ENCODE assay signal across 23 mouse cellular contexts in genomic region chr1:119073876-119074275, GRCm38 (mm10). TPM values are rescaled to one million over a fixed set of nuclear protein-coding genes. Genes with fewer than 3 reads are reported as not detected.
DNase-seq lines count a peak whose midpoint lies in the region; ATAC-seq lines count a peak whose summit lies in the region.
"Had no signal": no experiment of that assay in that cellular context is flagged by ENCODE, and none has a peak within 500 bp of the region (broad histone marks: within the 10 kb centered on the region; RNA-seq: fewer than 3 reads in every experiment).

No protein-coding gene starts in this region.

- H3K9me3 ChIP-seq in midbrain, embryonic 11.5 days (ENCODE audit: control insufficient read depth, low read length) = no peaks in the 10 kb centered on the region
- no peaks in the 10 kb centered on the region for H3K9me3 ChIP-seq in midbrain, embryonic 15.5 days
- no peaks in the 10 kb centered on the region for H3K9me3 ChIP-seq in hindbrain, embryonic 12.5 days (replicated peaks)

- peak; percentile 41 for DNase-seq in midbrain, embryonic 11.5 days (ENCODE audit: low spot score, missing footprints)
- DNase-seq in ES-CJ7 (ENCODE audit: low read depth, low spot score) (peak; percentile 70), R1 (ENCODE audit: low read depth, low spot score) (peak; percentile 60)
- no peak for DNase-seq in B cell, adult 2 months
- DNase-seq: adrenal gland, adult 2 months; adrenal gland, adult 8-10 months; adrenal gland, postnatal 10 days; adrenal gland, postnatal 14 days; adrenal gland, postnatal 25 days; adrenal gland, postnatal 36 days; cerebellum, adult 11 months; cerebellum, adult 11-12 months; cerebellum, adult 18-20 months; cerebellum, adult 2 months; cerebellum, adult 8-10 months; cerebellum, adult 9-10 months had no signal

- no peaks in the 10 kb centered on the region for H3K4me1 ChIP-seq in midbrain, embryonic 11.5 days (ENCODE audit: control insufficient read depth, insufficient read depth, low read length)
- no peaks in the 10 kb centered on the region for H3K4me1 ChIP-seq in midbrain, embryonic 15.5 days
- 0 out of 2 replicates have a peak, but pooled peaks cover 3% of the 10 kb centered on the region for H3K4me1 ChIP-seq in hindbrain, embryonic 12.5 days

- no peak overlapping the region for H3K27ac ChIP-seq in midbrain, embryonic 11.5 days (ENCODE audit: low read depth, low read length)
- no peak overlapping the region for H3K27ac ChIP-seq in midbrain, embryonic 15.5 days
- no peak overlapping the region for H3K27ac ChIP-seq in hindbrain, embryonic 12.5 days

- no peaks in the 10 kb centered on the region for H3K36me3 ChIP-seq in midbrain, embryonic 11.5 days (ENCODE audit: control insufficient read depth, insufficient read depth, low read length)
- no peaks in the 10 kb centered on the region for H3K36me3 ChIP-seq in midbrain, embryonic 15.5 days (replicated peaks)
- no peaks in the 10 kb centered on the region for H3K36me3 ChIP-seq in hindbrain, embryonic 12.5 days
- H3K36me3 ChIP-seq: G1E had no signal

- no peak overlapping the region for H3K4me3 ChIP-seq in midbrain, embryonic 11.5 days (ENCODE audit: low read depth, low read length)
- no peak overlapping the region for H3K4me3 ChIP-seq in midbrain, embryonic 15.5 days
- H3K4me3 ChIP-seq in hindbrain, embryonic 12.5 days = no peak overlapping the region

- 91% methylated on average over 7 of the region's 7 CpGs for WGBS in midbrain, embryonic 11.5 days
- WGBS in midbrain, embryonic 15.5 days = 89% methylated on average over 7 of the region's 7 CpGs
- 93% methylated on average over 7 of the region's 7 CpGs for WGBS in hindbrain, embryonic 12.5 days

- H3K27me3 ChIP-seq in midbrain, embryonic 11.5 days (ENCODE audit: control insufficient read depth, insufficient read depth, low read length) = no peaks in the 10 kb centered on the region; the same call in 1 of the 2 replicates
- no peaks in the 10 kb centered on the region for H3K27me3 ChIP-seq in midbrain, embryonic 15.5 days (replicated peaks)
- peaks cover 19% of the 10 kb centered on the region for H3K27me3 ChIP-seq in hindbrain, embryonic 12.5 days
- H3K27me3 ChIP-seq: CH12.LX had no signal

- ATAC-seq in midbrain, embryonic 11.5 days (ENCODE audit: low FRiP score) = no peak
- no peak for ATAC-seq in midbrain, embryonic 15.5 days (replicated peaks)
- no peak for ATAC-seq in hindbrain, embryonic 12.5 days (ENCODE audit: low FRiP score)
- ATAC-seq: activated CD4-positive, CD25-positive, alpha-beta regulatory T cell, adult 4 months; CD4-positive, CD25-positive, alpha-beta regulatory T cell, adult 4 months; Patski had no signal

- no peak overlapping the region for H3K9ac ChIP-seq in midbrain, embryonic 11.5 days (ENCODE audit: low read length)
- no peak overlapping the region for H3K9ac ChIP-seq in midbrain, embryonic 15.5 days
- H3K9ac ChIP-seq in hindbrain, embryonic 12.5 days = no peak overlapping the region

- no peak overlapping the region for H3K4me2 ChIP-seq in midbrain, embryonic 11.5 days
- H3K4me2 ChIP-seq in midbrain, embryonic 15.5 days = no peak overlapping the region
- H3K4me2 ChIP-seq in hindbrain, embryonic 12.5 days (replicated peaks) = no peak overlapping the region

RNA-seq across cellular contexts. Expression of gene Gli2, which starts 20.5 kb away (rescaled TPM):
- 8.2 and 9.0 TPM in 2 replicates for polyA plus RNA-seq in midbrain, embryonic 11.5 days (2014; fragmentation: Nextera tagmentation; extraction: Ambion mirVana)
- polyA plus RNA-seq in midbrain, embryonic 15.5 days (2015; fragmentation: Nextera tagmentation; extraction: Ambion mirVana) = 1.6 and 2.6 TPM in 2 replicates
- 8.1 and 8.3 TPM in 2 replicates for polyA plus RNA-seq in hindbrain, embryonic 12.5 days (2016; fragmentation: Nextera tagmentation; extraction: Ambion mirVana)
- polyA plus RNA-seq: activated CD4-positive, CD25-positive, alpha-beta regulatory T cell, adult 4 months; CD4-positive, CD25-positive, alpha-beta regulatory T cell, adult 4 months; G1E had no signal

Comparison
In these comparisons a context has a peak if more than half of its experiments do, and no peak if none do; other contexts are left out.
1. DNase-seq: peak in midbrain, embryonic 11.5 days (single experiment), ES-CJ7 (single experiment) and R1 (single experiment); none in B cell, adult 2 months (0 of 2).